Mouse (Mus musculus): ENCODE measurements around the gene Med12.
A peak's percentile ranks its signal among the peaks of the same experiment; 100 is the strongest.

The Med12 gene

DNA sequence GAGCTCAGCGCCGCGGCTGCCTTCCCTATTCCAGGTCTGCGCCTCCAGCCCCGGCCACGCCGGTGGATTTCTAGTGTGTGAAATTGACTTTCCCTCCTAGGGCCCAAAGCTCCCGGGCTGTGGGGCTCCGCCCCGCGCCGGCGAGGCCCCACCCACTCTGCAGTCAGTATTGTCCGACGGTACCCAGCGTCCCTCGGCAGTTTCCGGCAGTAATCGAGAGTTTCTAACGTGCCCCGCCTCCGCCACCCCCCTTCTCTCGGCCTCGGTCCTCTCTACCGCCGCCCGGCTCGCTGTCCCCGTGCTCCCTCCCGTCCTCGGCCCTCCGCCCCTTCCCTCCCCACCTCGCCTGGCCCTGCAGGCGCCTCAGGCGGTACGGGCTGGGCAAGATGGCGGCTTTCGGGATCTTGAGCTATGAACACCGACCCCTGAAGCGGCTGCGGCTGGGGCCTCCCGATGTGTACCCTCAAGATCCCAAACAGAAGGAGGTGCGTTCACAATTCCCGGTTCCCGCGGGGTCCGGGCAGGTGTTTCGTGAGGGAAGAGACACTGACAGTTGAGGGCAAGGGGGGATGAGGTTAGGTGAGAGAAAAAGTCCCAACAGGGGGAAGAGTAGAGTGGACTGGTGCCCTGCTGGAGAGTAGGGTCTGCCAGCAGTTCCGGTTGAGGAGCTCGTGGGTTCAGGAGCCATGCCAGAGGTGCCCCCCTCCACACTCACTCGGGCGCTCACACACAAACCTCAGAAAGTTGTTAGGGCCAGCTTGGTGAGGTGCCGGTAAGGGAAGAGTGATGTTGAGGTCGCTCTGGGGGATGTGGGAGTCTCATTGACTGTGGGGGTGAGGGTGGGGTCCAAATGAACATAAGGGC lies at the start of gene Med12:
Med12 (plus strand) TSS at position 156 of the 864 bp plus-strand sequence.
- DNase-seq (ENCODE audit: low spot score in 2 of 2) = peak; percentile 72 to 77

GRCm38 (mm10) chrX:101245011-101245410 lies 28.8 kb upstream of the Med12 start:
- no peak for DNase-seq (ENCODE audit: low spot score in 2 of 2)

DNA sequence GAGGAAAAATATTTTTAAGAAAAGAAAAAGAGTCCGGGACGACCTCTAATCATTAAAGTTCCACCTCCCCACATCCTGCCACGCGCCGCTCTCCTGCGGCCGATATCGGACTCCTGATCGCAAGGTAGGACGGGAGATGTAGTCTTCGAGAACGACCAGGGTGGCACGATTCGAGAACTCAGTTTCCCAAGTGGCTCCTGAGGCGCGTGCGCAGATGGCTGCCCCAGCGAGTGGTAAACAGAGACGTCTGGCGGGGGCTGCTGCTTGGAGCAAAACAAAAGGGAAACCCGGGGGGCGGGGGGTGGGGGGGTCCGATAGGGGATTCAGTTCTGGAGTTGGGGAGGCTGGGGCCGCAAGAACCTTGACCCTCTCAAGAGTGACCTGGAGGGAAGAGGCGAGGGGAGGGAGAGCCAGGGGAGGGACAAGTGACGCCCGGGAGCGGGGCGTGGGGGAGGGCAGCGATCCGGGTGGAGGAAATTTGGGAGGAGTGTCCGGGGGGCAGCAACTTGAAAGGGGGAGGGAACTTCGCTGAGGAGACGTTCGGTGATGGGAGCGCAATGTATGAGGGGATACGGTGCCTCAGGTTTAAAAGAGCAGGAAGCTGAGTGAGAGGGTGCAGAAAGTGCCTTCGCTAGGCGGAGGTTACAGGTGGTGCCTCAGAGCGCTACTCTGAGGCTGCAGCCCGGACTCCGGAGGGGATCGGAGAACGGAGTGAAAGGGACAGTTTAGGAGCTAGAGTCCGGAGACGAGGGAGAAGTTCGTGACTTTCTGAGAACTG lies 19.7 kb upstream of the Med12 start, which contains the start of gene Foxo4:
Foxo4 (plus strand) TSS at position 577 of the 778 bp plus-strand sequence.
- DNase-seq (ENCODE audit: low spot score in 2 of 2) = peak; percentile 85 to 86

- DNase-seq (ENCODE audit: low spot score in 2 of 2) = no peak
These were observed 19.1 kb upstream of the Med12 start for GRCm38 (mm10) chrX:101254740-101255139.

GRCm38 (mm10) chrX:101256603-101257002 lies 17.2 kb upstream of the Med12 start:
- DNase-seq (ENCODE audit: low spot score in 2 of 2) = no peak

GRCm38 (mm10) chrX:101260441-101261325 lies 13.1 kb upstream of the Med12 start:
- no peak for DNase-seq (ENCODE audit: low spot score in 2 of 2)

- DNase-seq (ENCODE audit: low spot score in 2 of 2) = no peak
These were observed 9.9 kb upstream of the Med12 start, which contains the start of gene Gm614 for GRCm38 (mm10) chrX:101263892-101264291. Gm614 (minus strand) TSS chrX:101263992.

GRCm38 (mm10) chrX:101266631-101267030 lies 7.2 kb upstream of the Med12 start:
- DNase-seq (ENCODE audit: low spot score in 2 of 2) = no peak

DNA sequence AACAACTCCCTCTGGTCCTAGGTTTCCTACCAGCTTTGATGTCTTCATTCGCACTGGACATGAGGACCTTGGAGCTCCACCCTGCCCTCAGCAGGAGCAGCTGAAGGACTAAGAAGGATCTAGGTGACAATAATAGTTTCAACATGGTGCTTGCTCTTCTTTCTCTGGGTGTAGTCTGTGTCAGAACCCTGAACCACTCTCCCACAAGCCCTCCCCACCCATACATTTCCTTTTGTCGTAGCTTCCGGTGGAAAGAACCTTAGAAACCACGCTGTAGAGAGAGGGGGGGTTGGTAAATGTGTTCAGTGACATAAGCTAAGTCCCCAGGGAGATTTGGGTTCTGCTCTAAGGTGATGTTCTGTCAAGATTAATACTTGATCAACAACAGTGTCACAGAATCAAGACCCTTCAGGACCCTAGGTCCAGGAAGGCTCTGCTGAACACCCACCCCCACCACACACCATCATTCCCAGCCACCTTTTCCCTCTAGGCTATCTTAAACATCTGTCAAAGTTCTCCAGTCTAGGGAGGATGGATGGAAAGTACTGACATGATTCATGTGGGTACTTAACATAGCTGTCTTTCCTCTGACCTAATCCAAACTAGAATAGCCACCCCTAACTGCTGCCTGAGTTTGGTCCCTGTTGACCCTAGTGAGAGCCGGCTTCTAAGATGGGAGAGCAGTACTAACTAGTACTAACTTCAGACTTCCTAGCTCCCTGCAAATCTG lies 5.6 kb upstream of the Med12 start, which contains the start of gene Il2rg:
Il2rg (minus strand) TSS at position 231 of the 730 bp plus-strand sequence.
- DNase-seq (ENCODE audit: low spot score in 2 of 2) = no peak

GRCm38 (mm10) chrX:101268755-101269124 lies 5.1 kb upstream of the Med12 start, which contains the start of gene Gm20489:
Gm20489 (minus strand) TSS chrX:101269023.
- DNase-seq (ENCODE audit: low spot score in 2 of 2) = no peak

DNA sequence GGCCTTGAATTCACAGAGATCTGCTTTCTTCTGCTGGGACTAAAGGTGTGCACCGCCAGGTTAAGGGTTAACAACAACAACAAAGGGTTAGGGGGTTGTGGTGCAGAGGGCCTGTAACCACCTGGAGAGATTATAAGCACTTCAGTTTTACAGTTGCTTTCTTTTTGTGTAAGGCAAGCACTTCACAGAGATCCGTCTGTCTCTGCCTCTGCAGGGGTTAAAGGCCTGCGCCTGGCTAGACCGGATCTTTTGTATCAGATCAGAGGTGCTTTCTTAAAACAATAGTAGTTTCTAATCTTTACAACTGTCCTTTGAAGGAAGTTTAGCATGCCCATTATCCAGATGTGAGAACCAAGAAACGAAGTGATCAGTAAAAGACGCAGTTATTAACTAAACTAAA lies 420 bp upstream of the Med12 start:
- DNase-seq (ENCODE audit: low spot score in 2 of 2) = no peak

DNA sequence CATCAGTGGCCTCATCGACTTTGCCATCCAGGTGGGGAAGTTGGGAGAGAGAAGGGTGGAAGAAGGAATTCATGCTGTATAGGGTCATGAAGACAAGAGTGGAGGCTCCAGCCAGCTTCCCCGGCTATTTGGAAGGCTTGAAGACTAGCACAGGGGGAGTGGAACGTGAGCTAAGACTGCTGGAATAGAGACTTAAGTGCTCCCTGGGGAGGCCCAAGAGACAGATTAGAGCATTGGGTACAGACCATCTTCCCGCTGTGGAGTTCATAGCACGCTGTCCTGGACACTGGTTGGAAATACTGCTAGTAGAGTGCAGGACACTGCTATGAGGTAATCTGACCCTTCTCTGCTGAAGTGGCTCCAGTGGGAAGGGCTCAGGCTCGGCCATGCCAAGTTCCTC lies 9.0 kb downstream of the Med12 start:
- no peak for DNase-seq (ENCODE audit: low spot score in 2 of 2)

- peak; percentile 51 to 61 for DNase-seq (ENCODE audit: low spot score in 2 of 2)
These were observed 11.7 kb downstream of the Med12 start for GRCm38 (mm10) chrX:101285534-101285933.

- no peak for DNase-seq (ENCODE audit: low spot score in 2 of 2)
These were observed 12.3 kb downstream of the Med12 start for GRCm38 (mm10) chrX:101285953-101286670.

DNA sequence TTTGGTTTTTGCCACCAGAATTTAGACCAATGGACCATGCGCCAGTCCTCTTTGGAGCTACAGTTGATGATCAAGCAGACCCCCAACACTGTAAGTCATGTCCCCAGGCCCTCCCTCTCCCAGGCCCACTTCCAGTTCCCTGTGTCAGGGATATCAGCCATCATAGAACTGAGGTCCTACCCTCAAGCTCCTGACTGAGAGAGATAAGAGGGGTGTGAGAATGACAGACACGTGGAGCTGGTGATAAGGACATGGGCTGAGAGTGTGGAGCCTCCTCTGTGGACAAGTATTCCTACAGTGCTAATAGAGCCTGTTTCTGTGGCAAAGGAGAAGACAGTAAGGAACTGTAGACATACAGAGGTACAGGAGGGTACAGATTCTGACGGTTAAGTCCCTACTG lies 13.7 kb downstream of the Med12 start:
- no peak for DNase-seq (ENCODE audit: low spot score in 2 of 2)

DNA sequence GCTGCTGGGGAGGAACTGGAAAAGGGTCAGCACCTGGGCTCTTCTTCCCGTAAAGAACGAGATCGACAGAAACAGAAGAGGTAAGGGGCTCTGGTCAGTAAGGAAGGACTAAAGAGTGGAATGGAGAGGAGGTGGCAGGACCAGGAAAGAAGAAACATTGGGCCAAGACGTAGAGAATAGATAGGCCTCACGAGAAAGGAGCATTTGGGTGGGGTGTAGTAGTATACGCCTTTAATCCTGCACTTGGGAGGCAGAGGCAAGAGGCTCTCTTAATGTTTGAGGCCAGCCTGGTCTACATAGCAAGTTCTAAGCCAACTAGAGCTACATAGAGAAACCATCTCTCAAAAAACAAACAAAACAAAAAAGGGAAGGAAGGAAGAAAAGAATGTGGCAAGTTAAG lies 14.6 kb downstream of the Med12 start:
- DNase-seq (ENCODE audit: low spot score in 2 of 2) = no peak

DNA sequence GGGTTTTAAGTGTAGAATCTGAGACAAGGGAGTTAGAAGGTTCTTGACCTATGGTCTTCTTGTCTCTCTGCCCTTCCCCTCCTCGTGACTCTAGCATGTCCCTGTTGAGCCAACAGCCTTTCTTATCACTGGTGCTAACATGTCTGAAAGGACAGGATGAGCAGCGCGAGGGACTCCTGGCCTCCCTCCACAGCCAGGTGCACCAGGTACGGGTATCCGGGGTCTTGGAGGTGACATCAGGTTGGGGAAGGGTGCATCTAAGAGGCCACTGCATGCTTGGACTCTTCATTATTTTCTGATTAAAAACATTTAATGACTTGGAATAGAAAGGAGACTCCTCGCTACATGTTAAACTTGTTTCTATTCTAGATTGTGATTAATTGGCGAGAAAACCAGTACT lies 15.2 kb downstream of the Med12 start:
- DNase-seq (ENCODE audit: low spot score in 2 of 2) = no peak

- DNase-seq (ENCODE audit: low spot score in 2 of 2) = no peak
These were observed 16.3 kb downstream of the Med12 start for GRCm38 (mm10) chrX:101290111-101290510.

DNA sequence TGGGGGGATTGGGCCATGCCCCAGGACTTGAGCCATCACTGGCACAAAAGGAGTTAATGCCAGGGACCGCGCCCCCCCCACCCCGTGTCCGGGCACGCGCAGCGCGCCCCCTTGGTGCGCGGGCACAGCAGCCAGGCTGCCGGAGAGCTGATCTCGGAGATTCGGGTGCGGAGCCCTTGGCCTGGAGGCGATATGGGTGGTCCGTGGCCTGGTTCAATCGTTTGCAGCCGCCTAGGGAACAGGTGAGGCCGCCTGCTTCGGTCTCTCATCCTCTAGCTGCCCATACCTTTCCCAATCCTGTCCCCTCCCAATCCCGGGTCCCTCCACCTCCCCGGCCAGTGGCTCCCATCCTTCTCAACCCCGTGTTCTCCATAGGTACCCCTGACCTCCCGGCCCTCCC lies 25.2 kb downstream of the Med12 start, which contains the start of gene Nlgn3:
Nlgn3 (plus strand) TSS at position 114 of the 400 bp plus-strand sequence.
- peak in 1 of 2 experiments; percentile 58 for DNase-seq (ENCODE audit: low spot score in 2 of 2)
